Mouse (Mus musculus) ES-E14 (cell line): Measurements from ENCODE around the gene Vsig10.

Source experiments
- CHD2 ChIP-seq: IDR thresholded peaks from 2 replicates; pipeline ENCODE4 v1.6.1; 2014; ENCODE audit warnings: mild to moderate bottlenecking, low read depth, low read length, inconsistent platforms
- HCFC1 ChIP-seq: IDR thresholded peaks from 2 replicates; pipeline ENCODE4 v1.6.1; 2012; ENCODE audit warnings: low read length, inconsistent platforms, borderline replicate concordance; ENCODE audit not compliant: insufficient read depth
- MAFK ChIP-seq: IDR thresholded peaks from 2 replicates; pipeline ENCODE4 v1.6.1; 2014; ENCODE audit warnings: mild to moderate bottlenecking, low read depth, low read length, inconsistent platforms; ENCODE audit not compliant: insufficient read depth
- ZC3H11A ChIP-seq: IDR thresholded peaks from 2 replicates; pipeline ENCODE4 v1.6.1; 2012; ENCODE audit warnings: low read depth, mild to moderate bottlenecking, inconsistent platforms, low read length, borderline replicate concordance
- ZNF384 ChIP-seq: IDR thresholded peaks from 2 replicates; pipeline ENCODE4 v1.6.1; 2012; ENCODE audit warnings: low read depth, low read length, inconsistent platforms

GRCm38 (mm10) chr5:117370592-117370991, 51.7 kb downstream of the Vsig10 start:
- TF ChIP-seq ZC3H11A (no peak), MAFK (no peak), CHD2 (no peak), HCFC1 (no peak), ZNF384 (no peak)
